Mouse (Mus musculus) cortical plate, adult 2 months (tissue): ENCODE measurements around the gene Ten1.

Source experiments
- CTCF ChIP-seq: fragments of 200-500 bp; IDR thresholded peaks from 2 replicates; pipeline ENCODE4 v1.5.1; 2011; ENCODE audit warnings: mild to moderate bottlenecking, control low read depth, low read length; ENCODE audit not compliant: insufficient read depth; ENCODE audit errors: extremely low read depth
- POLR2A ChIP-seq: fragments of 200-500 bp; IDR thresholded peaks from 2 replicates; pipeline ENCODE4 v1.6.1; 2011; ENCODE audit warnings: mild to moderate bottlenecking, low read length, control low read depth; ENCODE audit not compliant: insufficient read depth; ENCODE audit errors: extremely low read depth

GRCm38 (mm10) chr11:116161312-116161711 is 37.3 kb upstream of the Ten1 start:
- TF ChIP-seq CTCF (no peak), POLR2A (no peak)
